Comparison of ENCODE assay signal across 28 mouse cellular contexts in genomic region chr9:114679944-114680343, GRCm38 (mm10). TPM values are rescaled to one million over a fixed set of nuclear protein-coding genes. Genes with fewer than 3 reads are reported as not detected.
A peak's percentile ranks its signal among the peaks of the same experiment; 100 is the strongest.
DNase-seq lines count a peak whose midpoint lies in the region; ATAC-seq lines count a peak whose summit lies in the region.
"Had no signal": no experiment of that assay in that cellular context is flagged by ENCODE, and none has a peak within 500 bp of the region (broad histone marks: within the 10 kb centered on the region; RNA-seq: fewer than 3 reads in every experiment).

No protein-coding gene starts in this region.

- no peak overlapping the region for H3K4me3 ChIP-seq in kidney, embryonic 14.5 days (ENCODE audit: low read length)
- H3K4me3 ChIP-seq: embryonic facial prominence, embryonic 13.5 days; forebrain, embryonic 10.5 days; forebrain, embryonic 15.5 days; gastrocnemius, adult 2 months; heart, adult 2 months; heart, embryonic 12.5 days; kidney, embryonic 15.5 days; limb, embryonic 13.5 days; liver, embryonic 13.5 days; midbrain, embryonic 10.5 days; midbrain, embryonic 15.5 days had no signal

- peak; percentile 47; the same call in 1 of the 2 replicates for ATAC-seq in granulocyte monocyte progenitor cell, adult 5-6 weeks (replicated peaks; ENCODE audit: poor library complexity, severe bottlenecking)
- ATAC-seq in megakaryocyte progenitor cell, adult 5-6 weeks (replicated peaks; ENCODE audit: poor library complexity) = no peak
- ATAC-seq in kidney, embryonic 14.5 days (ENCODE audit: low FRiP score, low TSS enrichment) = no peak
- ATAC-seq: forebrain, embryonic 15.5 days; lung, postnatal 0 days; midbrain, embryonic 15.5 days had no signal

- 86% methylated on average over 5 of the region's 5 CpGs for WGBS in kidney, embryonic 14.5 days

- no peaks in the 10 kb centered on the region for H3K4me1 ChIP-seq in kidney, embryonic 14.5 days (ENCODE audit: control insufficient read depth, insufficient read depth, low read length)
- H3K4me1 ChIP-seq: embryonic facial prominence, embryonic 13.5 days; forebrain, embryonic 10.5 days; forebrain, embryonic 15.5 days; heart, embryonic 12.5 days; kidney, embryonic 15.5 days; limb, embryonic 13.5 days; liver, embryonic 13.5 days; midbrain, embryonic 10.5 days; midbrain, embryonic 15.5 days had no signal

- H3K27me3 ChIP-seq in kidney, embryonic 14.5 days (ENCODE audit: control insufficient read depth, insufficient read depth, low read length) = no peaks in the 10 kb centered on the region
- H3K27me3 ChIP-seq: embryonic facial prominence, embryonic 13.5 days; forebrain, embryonic 15.5 days; heart, embryonic 12.5 days; kidney, embryonic 15.5 days; limb, embryonic 13.5 days; liver, embryonic 13.5 days; midbrain, embryonic 15.5 days had no signal

- no peak overlapping the region for H3K4me2 ChIP-seq in kidney, embryonic 14.5 days (replicated peaks; ENCODE audit: low read depth, low read length)
- H3K4me2 ChIP-seq: embryonic facial prominence, embryonic 13.5 days; forebrain, embryonic 15.5 days; heart, embryonic 12.5 days; hindbrain, embryonic 14.5 days; kidney, embryonic 15.5 days; limb, embryonic 13.5 days; liver, embryonic 13.5 days; midbrain, embryonic 15.5 days had no signal

- no peaks in the 10 kb centered on the region for H3K9me3 ChIP-seq in kidney, embryonic 14.5 days (ENCODE audit: control insufficient read depth, low read length)
- H3K9me3 ChIP-seq: embryonic facial prominence, embryonic 13.5 days; forebrain, embryonic 10.5 days; forebrain, embryonic 15.5 days; heart, embryonic 12.5 days; kidney, embryonic 15.5 days; limb, embryonic 13.5 days; liver, embryonic 13.5 days; midbrain, embryonic 10.5 days; midbrain, embryonic 15.5 days had no signal

- no peak overlapping the region for H3K9ac ChIP-seq in kidney, embryonic 14.5 days (ENCODE audit: low read depth, low read length)
- H3K9ac ChIP-seq: embryonic facial prominence, embryonic 13.5 days; forebrain, embryonic 15.5 days; heart, embryonic 12.5 days; hindbrain, embryonic 14.5 days; kidney, embryonic 15.5 days; limb, embryonic 13.5 days; liver, embryonic 13.5 days; midbrain, embryonic 15.5 days had no signal

- DNase-seq in cerebellum, adult 11 months = peak; percentile 72
- peak; percentile 75 to 86 for DNase-seq in cerebellum, adult 18-20 months
- DNase-seq in cerebellum, postnatal 10 days = peak; percentile 82 to 86
- no peak for DNase-seq in neural tube, embryonic 10.5 days (ENCODE audit: extremely low spot score, low spot score)
- DNase-seq: adrenal gland, postnatal 25 days; B cell, adult 2 months; embryo, embryonic 11 days; gastrocnemius, adult 2 months; gastrocnemius, postnatal 36 days; heart, adult 2 months; kidney, adult 11 months; kidney, postnatal 25 days; liver, embryonic 13.5 days; lung, adult 18-20 months had no signal

- no peaks in the 10 kb centered on the region for H3K36me3 ChIP-seq in kidney, embryonic 14.5 days (ENCODE audit: control insufficient read depth, insufficient read depth, low read length)
- H3K36me3 ChIP-seq: embryonic facial prominence, embryonic 13.5 days; forebrain, embryonic 10.5 days; forebrain, embryonic 15.5 days; heart, embryonic 12.5 days; kidney, embryonic 15.5 days; limb, embryonic 13.5 days; liver, embryonic 13.5 days; midbrain, embryonic 10.5 days; midbrain, embryonic 15.5 days had no signal

- no peak overlapping the region for H3K27ac ChIP-seq in kidney, embryonic 14.5 days (ENCODE audit: low read depth, low read length)
- H3K27ac ChIP-seq: embryonic facial prominence, embryonic 13.5 days; forebrain, embryonic 10.5 days; forebrain, embryonic 15.5 days; gastrocnemius, adult 2 months; heart, adult 2 months; hindbrain, embryonic 14.5 days; kidney, embryonic 15.5 days; limb, embryonic 13.5 days; liver, embryonic 13.5 days; macrophage; midbrain, embryonic 10.5 days; midbrain, embryonic 15.5 days had no signal

RNA-seq across cellular contexts. Expression of gene Dync1li1, which starts 8.6 kb away (rescaled TPM):
- total RNA-seq in granulocyte monocyte progenitor cell, adult 5-6 weeks (2014; fragmentation: Nextera tagmentation) = 23.6 and 32.6 TPM in 2 replicates
- 44.0 and 45.1 TPM in 2 replicates for total RNA-seq in granulocyte monocyte progenitor cell, adult 5-6 weeks (2017)
- 28.5 and 29.1 TPM in 2 replicates for total RNA-seq in megakaryocyte progenitor cell, adult 5-6 weeks (2015)
- total RNA-seq in megakaryocyte progenitor cell, adult 5-6 weeks (2017) = 47.4 and 50.9 TPM in 2 replicates
- 37.7 and 55.9 TPM in 2 replicates for polyA plus RNA-seq in kidney, embryonic 14.5 days (2014; fragmentation: Nextera tagmentation; extraction: Ambion mirVana)

RNA-seq across cellular contexts. Expression of gene Cnot10, which starts 40.0 kb away (rescaled TPM):
- total RNA-seq in granulocyte monocyte progenitor cell, adult 5-6 weeks (2014; fragmentation: Nextera tagmentation) = 36.6 and 48.7 TPM in 2 replicates
- 55.7 and 60.1 TPM in 2 replicates for total RNA-seq in granulocyte monocyte progenitor cell, adult 5-6 weeks (2017)
- total RNA-seq in megakaryocyte progenitor cell, adult 5-6 weeks (2015) = 23.3 and 23.7 TPM in 2 replicates
- total RNA-seq in megakaryocyte progenitor cell, adult 5-6 weeks (2017) = 48.1 and 55.7 TPM in 2 replicates
- polyA plus RNA-seq in kidney, embryonic 14.5 days (2014; fragmentation: Nextera tagmentation; extraction: Ambion mirVana) = 41.8 and 74.7 TPM in 2 replicates

RNA-seq across cellular contexts. Expression of gene Cmtm6, which starts 51.0 kb away (rescaled TPM):
- total RNA-seq in granulocyte monocyte progenitor cell, adult 5-6 weeks (2014; fragmentation: Nextera tagmentation) = 26.2 and 30.5 TPM in 2 replicates
- 46.7 and 50.0 TPM in 2 replicates for total RNA-seq in granulocyte monocyte progenitor cell, adult 5-6 weeks (2017)
- total RNA-seq in megakaryocyte progenitor cell, adult 5-6 weeks (2015) = 29.1 and 31.1 TPM in 2 replicates
- 43.1 and 46.2 TPM in 2 replicates for total RNA-seq in megakaryocyte progenitor cell, adult 5-6 weeks (2017)
- 25.0 and 53.0 TPM in 2 replicates for polyA plus RNA-seq in kidney, embryonic 14.5 days (2014; fragmentation: Nextera tagmentation; extraction: Ambion mirVana)
